Mouse (Mus musculus) heart, adult 9 months (tissue): ENCODE data around the gene Rnf185.
A peak's percentile ranks its signal among the peaks of the same experiment; 100 is the strongest.

Experiments
- DNase-seq, 2 experiments: peaks; one replicate each; pipeline ENCODE4 v3.0.0; 2022; ENCODE audit warnings: low spot score in 2 of 2

Gene Rnf185

GRCm38 (mm10) chr11:3444875-3445274, 7.3 kb downstream of the Rnf185 start:
- DNase-seq, result no peak

GRCm38 (mm10) chr11:3443091-3443490, 9.1 kb downstream of the Rnf185 start:
- no peak for DNase-seq

- DNase-seq, result no peak
Observed at GRCm38 (mm10) chr11:3442677-3443076, 9.5 kb downstream of the Rnf185 start.

GRCm38 (mm10) chr11:3441696-3442443, 10.3 kb downstream of the Rnf185 start:
- DNase-seq, result peak in 1 of 2 experiments; percentile 44

- DNase-seq, result no peak
Observed at GRCm38 (mm10) chr11:3437621-3438020, 14.5 kb downstream of the Rnf185 start.

GRCm38 (mm10) chr11:3433809-3434208, 18.4 kb downstream of the Rnf185 start:
- no peak for DNase-seq

GRCm38 (mm10) chr11:3431976-3432603, 20.1 kb downstream of the Rnf185 start:
- no peak for DNase-seq

GRCm38 (mm10) chr11:3431515-3431914, 20.6 kb downstream of the Rnf185 start:
- DNase-seq, result no peak

GRCm38 (mm10) chr11:3428632-3429031, 23.5 kb downstream of the Rnf185 start:
- DNase-seq, result no peak

GRCm38 (mm10) chr11:3427697-3428230, 24.4 kb downstream of the Rnf185 start:
- DNase-seq, result no peak

GRCm38 (mm10) chr11:3422242-3422641, 29.9 kb downstream of the Rnf185 start:
- DNase-seq, result no peak

GRCm38 (mm10) chr11:3418741-3419140, 33.4 kb downstream of the Rnf185 start:
- DNase-seq, result peak in 1 of 2 experiments; percentile 3

GRCm38 (mm10) chr11:3417795-3418194, 34.4 kb downstream of the Rnf185 start:
- DNase-seq, result peak in 1 of 2 experiments; percentile 3

GRCm38 (mm10) chr11:3416399-3416798, 35.8 kb downstream of the Rnf185 start:
- no peak for DNase-seq

- DNase-seq, result no peak
Observed at GRCm38 (mm10) chr11:3412111-3412510, 40.1 kb downstream of the Rnf185 start.

- DNase-seq, result peak; percentile 84 to 87
Observed at GRCm38 (mm10) chr11:3408997-3409732, 43.0 kb downstream of the Rnf185 start, which contains the start of gene Limk2. Gene Limk2, minus strand, starts transcription at chr11:3409189.

GRCm38 (mm10) chr11:3408131-3408996, 43.8 kb downstream of the Rnf185 start:
- DNase-seq, result peak; percentile 12 to 37

- no peak for DNase-seq
Observed at GRCm38 (mm10) chr11:3404287-3405047, 47.7 kb downstream of the Rnf185 start.

GRCm38 (mm10) chr11:3403024-3403423, 49.1 kb downstream of the Rnf185 start:
- DNase-seq, result no peak

GRCm38 (mm10) chr11:3398318-3398717, 53.8 kb downstream of the Rnf185 start:
- no peak for DNase-seq
